7 mouse cellular contexts compared by ENCODE assay signal in genomic region chr1:58420961-58421360, GRCm38 (mm10). TPM values are rescaled to one million over a fixed set of nuclear protein-coding genes. Genes with fewer than 3 reads are reported as not detected.
DNase-seq lines count a peak whose midpoint lies in the region; ATAC-seq lines count a peak whose summit lies in the region.

No protein-coding gene starts in this region.

- 54% methylated on average over 7 of the region's 7 CpGs for WGBS in kidney, embryonic 15.5 days
- WGBS in limb, embryonic 13.5 days = 76% methylated on average over 7 of the region's 7 CpGs

- no peaks in the 10 kb centered on the region for H3K27me3 ChIP-seq in kidney, embryonic 15.5 days
- H3K27me3 ChIP-seq in limb, embryonic 13.5 days = no peaks in the 10 kb centered on the region

- ATAC-seq in kidney, embryonic 15.5 days (replicated peaks; ENCODE audit: low FRiP score) = no peak
- no peak for ATAC-seq in limb, embryonic 13.5 days (ENCODE audit: low FRiP score, low read depth)

- DNase-seq in kidney, adult 8-10 months = no peak
- peak; percentile 57 for DNase-seq in ES-CJ7 (ENCODE audit: low read depth, low spot score)
- no peak for DNase-seq in urinary bladder, adult 2 months (ENCODE audit: low spot score)
- no peak for DNase-seq in right cerebral cortex, postnatal 25 days

- H3K36me3 ChIP-seq in kidney, embryonic 15.5 days = peaks cover 50% of the 10 kb centered on the region
- H3K36me3 ChIP-seq in limb, embryonic 13.5 days = peaks cover 49% of the 10 kb centered on the region

- H3K4me2 ChIP-seq in kidney, embryonic 15.5 days = peak overlapping the region; percentile 27; the same call in 1 of the 2 replicates
- H3K4me2 ChIP-seq in limb, embryonic 13.5 days (replicated peaks) = peak overlapping the region; percentile 83

- peaks cover 26% of the 10 kb centered on the region for H3K4me1 ChIP-seq in kidney, embryonic 15.5 days
- H3K4me1 ChIP-seq in brown adipose tissue, adult 24 weeks (ENCODE audit: control insufficient read depth, insufficient read depth, insufficient read length, low read length) = peaks cover 5% of the 10 kb centered on the region
- H3K4me1 ChIP-seq in limb, embryonic 13.5 days = peaks cover 18% of the 10 kb centered on the region

- H3K4me3 ChIP-seq in kidney, embryonic 15.5 days (replicated peaks) = peak overlapping the region; percentile 1; the same call in 1 of the 2 replicates
- H3K4me3 ChIP-seq in brown adipose tissue, adult 24 weeks (ENCODE audit: insufficient read depth, low read depth, low read length) = peak overlapping the region; percentile 28; the same call in 1 of the 2 replicates
- H3K4me3 ChIP-seq in limb, embryonic 13.5 days = 0 out of 2 replicates have a peak overlapping the region, but pooled peaks have one; percentile 100

- H3K9ac ChIP-seq in kidney, embryonic 15.5 days = no peak overlapping the region
- H3K9ac ChIP-seq in limb, embryonic 13.5 days = no peak overlapping the region

- no peak overlapping the region for H3K27ac ChIP-seq in kidney, embryonic 15.5 days
- no peak overlapping the region for H3K27ac ChIP-seq in brown adipose tissue, adult 24 weeks (replicated peaks; ENCODE audit: low read depth, low read length)
- no peak overlapping the region for H3K27ac ChIP-seq in limb, embryonic 13.5 days

- no peaks in the 10 kb centered on the region for H3K9me3 ChIP-seq in kidney, embryonic 15.5 days (replicated peaks)
- H3K9me3 ChIP-seq in limb, embryonic 13.5 days = no peaks in the 10 kb centered on the region

RNA-seq across cellular contexts. Expression of gene Clk1, which starts 2.9 kb away (rescaled TPM):
- 185 and 199 TPM in 2 replicates for polyA plus RNA-seq in kidney, embryonic 15.5 days (2015; fragmentation: Nextera tagmentation; extraction: Ambion mirVana)
- 51.3 and 74.0 TPM in 2 replicates for polyA plus RNA-seq in brown adipose tissue, adult 24 weeks (2012; ENCODE audit: insufficient read depth, insufficient read length, missing spikeins)
- 230 and 244 TPM in 2 replicates for polyA plus RNA-seq in limb, embryonic 13.5 days (2015; fragmentation: Nextera tagmentation; extraction: Ambion mirVana)
- 320 and 406 TPM in 2 replicates for polyA plus RNA-seq in urinary bladder, adult 2 months (2012; rRNA removed)

RNA-seq across cellular contexts. Expression of gene Nif3l1, which starts 24.0 kb away (rescaled TPM):
- 44.7 and 46.7 TPM in 2 replicates for polyA plus RNA-seq in kidney, embryonic 15.5 days (2015; fragmentation: Nextera tagmentation; extraction: Ambion mirVana)
- polyA plus RNA-seq in brown adipose tissue, adult 24 weeks (2012; ENCODE audit: insufficient read depth, insufficient read length, missing spikeins) = 15.8 and 24.4 TPM in 2 replicates
- polyA plus RNA-seq in limb, embryonic 13.5 days (2015; fragmentation: Nextera tagmentation; extraction: Ambion mirVana) = 55.1 and 56.8 TPM in 2 replicates
- polyA plus RNA-seq in urinary bladder, adult 2 months (2012; rRNA removed) = 22.2 and 22.5 TPM in 2 replicates

RNA-seq across cellular contexts. Expression of gene Ppil3, which starts 24.3 kb away (rescaled TPM):
- 52.0 and 58.5 TPM in 2 replicates for polyA plus RNA-seq in kidney, embryonic 15.5 days (2015; fragmentation: Nextera tagmentation; extraction: Ambion mirVana)
- polyA plus RNA-seq in brown adipose tissue, adult 24 weeks (2012; ENCODE audit: insufficient read depth, insufficient read length, missing spikeins) = 28.6 and 41.0 TPM in 2 replicates
- polyA plus RNA-seq in limb, embryonic 13.5 days (2015; fragmentation: Nextera tagmentation; extraction: Ambion mirVana) = 63.5 and 64.6 TPM in 2 replicates
- polyA plus RNA-seq in urinary bladder, adult 2 months (2012; rRNA removed) = 32.4 and 33.3 TPM in 2 replicates

RNA-seq across cellular contexts. Expression of gene Bzw1, which starts 28.3 kb away (rescaled TPM):
- polyA plus RNA-seq in kidney, embryonic 15.5 days (2015; fragmentation: Nextera tagmentation; extraction: Ambion mirVana) = 367 and 397 TPM in 2 replicates
- 91.7 and 147 TPM in 2 replicates for polyA plus RNA-seq in brown adipose tissue, adult 24 weeks (2012; ENCODE audit: insufficient read depth, insufficient read length, missing spikeins)
- polyA plus RNA-seq in limb, embryonic 13.5 days (2015; fragmentation: Nextera tagmentation; extraction: Ambion mirVana) = 362 and 384 TPM in 2 replicates
- 63.2 and 69.3 TPM in 2 replicates for polyA plus RNA-seq in urinary bladder, adult 2 months (2012; rRNA removed)

Comparison
In these comparisons a context has a peak if more than half of its experiments do, and no peak if none do; other contexts are left out.
1. H3K4me3 ChIP-seq: peak in every context shown above with its lines; median percentile 100 in limb, embryonic 13.5 days; 28 in brown adipose tissue, adult 24 weeks; 1 in kidney, embryonic 15.5 days.